Mouse (Mus musculus): ENCODE measurements around the gene Hivep3. TPM values are rescaled to one million over a fixed set of nuclear protein-coding genes. Genes with fewer than 3 reads are reported as not detected.

The Hivep3 gene
- total and polyA plus RNA-seq, 3 experiments, result 5.1 to 8.2 (median 6.0) TPM

GRCm38 (mm10) chr4:119962066-119962465 lies 228.5 kb downstream of the Hivep3 start:
- TF ChIP-seq POLR2A (IDR thresholded peaks at IDR 0.05; ENCODE audit: insufficient read depth, low read depth, low read length) (no peak), CTCF (IDR thresholded peaks at IDR 0.05) (peak; percentile 56), EP300 (IDR thresholded peaks at IDR 0.05; ENCODE audit: insufficient read depth, low read depth, low read length) (no peak)
- Histone ChIP-seq H3K4me3 (no peak overlapping the region), H3K36me3 (ENCODE audit: control insufficient read depth, insufficient read depth, low read length) (no peaks in the 10 kb centered on the region), H3K4me1 (ENCODE audit: control insufficient read depth, insufficient read depth, low read length) (peaks cover 11% of the 10 kb centered on the region), H3K27ac (no peak overlapping the region), H3K9ac (ENCODE audit: low read depth, low read length) (no peak overlapping the region), H3K79me2 (replicated peaks; ENCODE audit: control insufficient read depth, insufficient read depth, low read length) (no peaks in the 10 kb centered on the region), H3K27me3 (ENCODE audit: control insufficient read depth, insufficient read depth, low read length) (no peaks in the 10 kb centered on the region)
- intact Hi-C loops (cut with DNase I), result loop anchor here (5.0 kb wide), 1 partner anchor 140 kb away; no protein-coding TSS in a partner anchor
- 68% methylated on average over 5 of the region's 5 CpGs for WGBS
- DNase-seq, result no peak

GRCm38 (mm10) chr4:119966105-119967072 lies 232.8 kb downstream of the Hivep3 start:
- Histone ChIP-seq H3K36me3 (ENCODE audit: control insufficient read depth, insufficient read depth, low read length) (no peaks in the 10 kb centered on the region), H3K4me1 (ENCODE audit: control insufficient read depth, insufficient read depth, low read length) (peaks cover 3% of the 10 kb centered on the region; the same call in 1 of the 2 replicates), H3K4me3 (no peak overlapping the region), H3K27ac (no peak overlapping the region), H3K79me2 (replicated peaks; ENCODE audit: control insufficient read depth, insufficient read depth, low read length) (no peaks in the 10 kb centered on the region), H3K27me3 (ENCODE audit: control insufficient read depth, insufficient read depth, low read length) (no peaks in the 10 kb centered on the region), H3K9ac (ENCODE audit: low read depth, low read length) (no peak overlapping the region)
- 53% methylated on average over 20 of the region's 20 CpGs for WGBS
- peak; percentile 49 to 72 for DNase-seq
- intact Hi-C loops (cut with DNase I), result loop anchor here (2.0 kb wide), 1 partner anchor 64 kb away; no protein-coding TSS in a partner anchor
- TF ChIP-seq CTCF (IDR thresholded peaks at IDR 0.05) (no peak), EP300 (IDR thresholded peaks at IDR 0.05; ENCODE audit: insufficient read depth, low read depth, low read length) (0 out of 2 replicates have a peak, but pooled peaks have one; percentile 12)

DNA sequence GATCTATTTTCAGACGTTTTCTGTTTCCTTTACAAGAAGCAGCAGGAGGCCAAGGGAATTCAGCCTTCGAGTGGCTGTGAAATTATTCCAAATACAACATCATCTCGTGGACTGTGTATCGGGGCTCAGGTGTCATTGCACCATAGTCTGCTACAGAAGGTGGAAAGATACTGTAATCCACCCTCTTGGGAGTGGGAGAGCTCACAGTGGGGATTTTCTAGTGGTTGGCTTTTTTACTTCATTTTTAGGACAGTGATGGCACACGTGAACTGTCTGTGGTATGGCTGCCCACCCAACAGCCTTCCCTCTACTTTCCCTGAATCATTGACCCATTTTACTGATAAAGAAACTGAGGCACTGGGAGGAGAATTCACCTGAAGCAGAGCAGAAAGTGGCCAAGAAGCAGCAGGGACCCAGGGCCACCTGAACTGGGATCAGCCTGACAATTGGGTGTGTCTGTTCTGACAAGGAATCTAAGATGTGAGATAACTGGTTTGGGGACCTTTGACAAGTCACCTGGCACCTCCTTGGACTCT lies 233.6 kb downstream of the Hivep3 start:
- Histone ChIP-seq H3K4me1 (ENCODE audit: control insufficient read depth, insufficient read depth, low read length) (peaks cover 3% of the 10 kb centered on the region; the same call in 1 of the 2 replicates), H3K79me2 (replicated peaks; ENCODE audit: control insufficient read depth, insufficient read depth, low read length) (no peaks in the 10 kb centered on the region), H3K9ac (ENCODE audit: low read depth, low read length) (no peak overlapping the region), H3K36me3 (ENCODE audit: control insufficient read depth, insufficient read depth, low read length) (no peaks in the 10 kb centered on the region), H3K27ac (no peak overlapping the region), H3K4me3 (no peak overlapping the region), H3K27me3 (ENCODE audit: control insufficient read depth, insufficient read depth, low read length) (no peaks in the 10 kb centered on the region)
- no peak for DNase-seq
- 42% methylated on average over 5 of the region's 5 CpGs for WGBS
- intact Hi-C loops (cut with DNase I), result loop anchor here (2.0 kb wide), 1 partner anchor 64 kb away; no protein-coding TSS in a partner anchor
- no peak for TF ChIP-seq POLR2A (IDR thresholded peaks at IDR 0.05; ENCODE audit: insufficient read depth, low read depth, low read length)
- TF ChIP-seq CTCF (IDR thresholded peaks at IDR 0.05), result no peak
- no peak for TF ChIP-seq EP300 (IDR thresholded peaks at IDR 0.05; ENCODE audit: insufficient read depth, low read depth, low read length)

GRCm38 (mm10) chr4:119967636-119968035 lies 234.1 kb downstream of the Hivep3 start:
- Histone ChIP-seq H3K4me3 (no peak overlapping the region), H3K27ac (no peak overlapping the region), H3K36me3 (ENCODE audit: control insufficient read depth, insufficient read depth, low read length) (no peaks in the 10 kb centered on the region), H3K79me2 (replicated peaks; ENCODE audit: control insufficient read depth, insufficient read depth, low read length) (no peaks in the 10 kb centered on the region), H3K9ac (ENCODE audit: low read depth, low read length) (no peak overlapping the region), H3K27me3 (ENCODE audit: control insufficient read depth, insufficient read depth, low read length) (no peaks in the 10 kb centered on the region), H3K4me1 (ENCODE audit: control insufficient read depth, insufficient read depth, low read length) (peaks cover 3% of the 10 kb centered on the region; the same call in 1 of the 2 replicates)
- intact Hi-C loops (cut with DNase I), result loop anchor here (2.0 kb wide), 1 partner anchor 63 kb away; no protein-coding TSS in a partner anchor
- WGBS, result 81% methylated on average over 2 of the region's 2 CpGs
- no peak for TF ChIP-seq EP300 (IDR thresholded peaks at IDR 0.05; ENCODE audit: insufficient read depth, low read depth, low read length)
- TF ChIP-seq CTCF (IDR thresholded peaks at IDR 0.05), result no peak
- no peak for DNase-seq

- Histone ChIP-seq H3K9ac (ENCODE audit: low read depth, low read length) (no peak overlapping the region), H3K36me3 (ENCODE audit: control insufficient read depth, insufficient read depth, low read length) (no peaks in the 10 kb centered on the region), H3K4me1 (ENCODE audit: control insufficient read depth, insufficient read depth, low read length) (peaks cover 3% of the 10 kb centered on the region; the same call in 1 of the 2 replicates), H3K27me3 (ENCODE audit: control insufficient read depth, insufficient read depth, low read length) (no peaks in the 10 kb centered on the region), H3K27ac (no peak overlapping the region), H3K4me3 (no peak overlapping the region), H3K79me2 (replicated peaks; ENCODE audit: control insufficient read depth, insufficient read depth, low read length) (no peaks in the 10 kb centered on the region)
- no peak for DNase-seq
- intact Hi-C loops (cut with DNase I), result no loop called here
- TF ChIP-seq CTCF (IDR thresholded peaks at IDR 0.05) (no peak), POLR2A (IDR thresholded peaks at IDR 0.05; ENCODE audit: insufficient read depth, low read depth, low read length) (no peak), EP300 (IDR thresholded peaks at IDR 0.05; ENCODE audit: insufficient read depth, low read depth, low read length) (no peak)
- WGBS, result 10% methylated on average over 4 of the region's 4 CpGs
These were observed 234.5 kb downstream of the Hivep3 start for GRCm38 (mm10) chr4:119968071-119968470.
